Mouse (Mus musculus): Measurements from ENCODE around the gene Setd1b. TPM values are rescaled to one million over a fixed set of nuclear protein-coding genes. Genes with fewer than 3 reads are reported as not detected.

Gene Setd1b
- total and polyA plus RNA-seq, 3 experiments: 3.0 to 23.5 TPM; not detected in 1

DNA sequence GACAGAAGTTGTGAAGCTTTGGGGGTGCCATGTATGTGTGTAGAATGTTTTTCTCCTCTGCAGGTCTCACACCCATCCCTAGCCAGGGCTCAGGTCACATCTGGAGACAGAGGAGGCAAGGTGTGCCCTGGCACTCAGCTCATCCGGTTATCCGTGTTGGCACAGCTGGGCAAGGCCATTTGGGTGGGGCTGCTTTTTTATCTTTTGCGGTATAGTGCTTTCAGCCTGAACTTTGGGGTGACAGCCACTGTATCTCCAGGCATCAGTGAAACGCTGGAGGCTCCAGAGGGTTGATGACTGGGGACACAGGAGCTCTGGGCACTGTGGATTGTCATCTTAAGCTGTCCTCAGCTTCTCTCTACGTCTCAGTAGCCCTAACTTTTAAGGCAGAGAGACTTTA is 51.4 kb downstream of the Setd1b start:
- Histone ChIP-seq H3K79me2 (ENCODE audit: control insufficient read depth, insufficient read depth, low read length, poor library complexity) (no peaks in the 10 kb centered on the region), H3K4me1 (ENCODE audit: control insufficient read depth in 1 of 2, insufficient read depth in 2 of 2, low read length in 2 of 2) (peaks cover 27 to 36% of the 10 kb centered on the region in 2 experiments), H3K9ac (ENCODE audit: control insufficient read depth, low read depth, low read length, poor library complexity, severe bottlenecking) (peak overlapping the region; percentile 32; the same call in 1 of the 2 replicates), H3K4me3 (ENCODE audit: control insufficient read depth in 1 of 2, insufficient read depth in 1 of 2, low read depth in 2 of 2, low read length in 2 of 2) (no peak overlapping the region), H3K9me3 (replicated peaks; ENCODE audit: insufficient read depth, low read length) (no peaks in the 10 kb centered on the region), H3K36me3 (ENCODE audit: control insufficient read depth in 1 of 2, insufficient read depth in 2 of 2, low read length in 2 of 2) (peaks cover 0 to 21% of the 10 kb centered on the region in 2 experiments; a peak in 2 of 4 replicates), H3K27ac (ENCODE audit: control insufficient read depth, low read depth, low read length) (peak overlapping the region; percentile 66), H3K27me3 (ENCODE audit: control insufficient read depth in 1 of 2, insufficient read depth in 2 of 2, low read length in 2 of 2) (no peaks in the 10 kb centered on the region)
- DNase-seq (ENCODE audit: low read depth, low spot score): peak; percentile 77
- TF ChIP-seq RAD21 (IDR thresholded peaks at IDR 0.05; ENCODE audit: low read depth, low read length) (no peak), ETS1 (IDR thresholded peaks at IDR 0.05; ENCODE audit: low read depth, low read length) (peak; percentile 87), ZMIZ1 (IDR thresholded peaks at IDR 0.05; ENCODE audit: low read depth, low read length) (no peak), MAZ (IDR thresholded peaks at IDR 0.05; ENCODE audit: low read depth, low read length) (no peak; the same call in 1 of the 2 replicates), USF1 (IDR thresholded peaks at IDR 0.05; ENCODE audit: low read depth, low read length) (no peak), GATA1 (IDR thresholded peaks at IDR 0.05; ENCODE audit: low read depth, low read length) (peak; percentile 84), CHD2 (IDR thresholded peaks at IDR 0.05; ENCODE audit: low read length) (no peak), POLR2AphosphoS2 (IDR thresholded peaks at IDR 0.05; ENCODE audit: low read length) (no peak), RCOR1 (IDR thresholded peaks at IDR 0.05; ENCODE audit: low read depth, low read length) (peak; percentile 78), MAX (IDR thresholded peaks at IDR 0.05; ENCODE audit: low read length) (no peak), MAFK (IDR thresholded peaks at IDR 0.05; ENCODE audit: borderline replicate concordance, low read depth, low read length) (peak; percentile 15; the same call in 1 of the 2 replicates), BHLHE40 (IDR thresholded peaks at IDR 0.05; ENCODE audit: borderline replicate concordance, low read depth, low read length) (no peak), EP300 (IDR thresholded peaks at IDR 0.05; ENCODE audit: low read depth in 1 of 2, low read length in 2 of 2) (peak; percentile 89 to 91), HCFC1 (IDR thresholded peaks at IDR 0.05; ENCODE audit: low read depth, low read length) (no peak), ZC3H11A (IDR thresholded peaks at IDR 0.05; ENCODE audit: low read depth, low read length) (no peak; the same call in 1 of the 2 replicates), TAL1 (IDR thresholded peaks at IDR 0.05; ENCODE audit: low read length) (peak; percentile 80), TCF12 (IDR thresholded peaks at IDR 0.05; ENCODE audit: low read depth, low read length) (peak; percentile 86), CHD1 (IDR thresholded peaks at IDR 0.05; ENCODE audit: low read depth, low read length) (no peak), KAT2A (conservative IDR thresholded peaks at IDR 0.05; ENCODE audit: low read depth, low read length) (no peak), MXI1 (IDR thresholded peaks at IDR 0.05; ENCODE audit: low read depth, low read length) (peak; percentile 35; the same call in 1 of the 2 replicates), ELF1 (IDR thresholded peaks at IDR 0.05; ENCODE audit: low read depth, low read length) (no peak), POLR2AphosphoS5 (IDR thresholded peaks at IDR 0.05; ENCODE audit: borderline replicate concordance, low read depth, low read length) (no peak), ZKSCAN1 (IDR thresholded peaks at IDR 0.05; ENCODE audit: low read depth, low read length) (no peak), JUND (IDR thresholded peaks at IDR 0.05; ENCODE audit: low read depth, low read length) (no peak), SIN3A (IDR thresholded peaks at IDR 0.05; ENCODE audit: low read length) (peak; percentile 80), UBTF (IDR thresholded peaks at IDR 0.05; ENCODE audit: borderline replicate concordance, insufficient read depth, low read depth, low read length) (no peak), NRF1 (IDR thresholded peaks at IDR 0.05; ENCODE audit: insufficient read depth, low read depth, low read length, poor library complexity, severe bottlenecking) (no peak)

All from MEL (cell line).